Mouse (Mus musculus): ENCODE data around the gene Ndst2. TPM values are rescaled to one million over a fixed set of nuclear protein-coding genes. Genes with fewer than 3 reads are reported as not detected.
"Not testable (repeated sequence)": the region's sequence is repeated elsewhere in the genome, so short reads cannot be mapped to it uniquely, and the experiment has no call there.

Gene Ndst2
- total RNA-seq, 2 experiments from 2014 or later, result 4.9 to 7.3 TPM

GRCm38 (mm10) chr14:20743614-20744013 lies 9.3 kb upstream of the Ndst2 start:
- no peak for DNase-seq
- intact Hi-C loops (cut with DNase I), result no loop called here

- intact Hi-C loops (cut with DNase I), result no loop called here
- no peak for DNase-seq
Measured at GRCm38 (mm10) chr14:20741301-20741700, 6.9 kb upstream of the Ndst2 start.

GRCm38 (mm10) chr14:20738511-20738910 lies 4.1 kb upstream of the Ndst2 start:
- intact Hi-C loops (cut with DNase I), result no loop called here
- DNase-seq, result no peak

GRCm38 (mm10) chr14:20737306-20737705 lies 2.9 kb upstream of the Ndst2 start:
- DNase-seq, result peak in 1 of 2 experiments; percentile 31
- intact Hi-C loops (cut with DNase I), result no loop called here

GRCm38 (mm10) chr14:20735892-20736390 lies 1.6 kb upstream of the Ndst2 start:
- intact Hi-C loops (cut with DNase I), result no loop called here
- peak in 1 of 2 experiments; percentile 13 for DNase-seq

GRCm38 (mm10) chr14:20735052-20735451 lies 690 bp upstream of the Ndst2 start:
- no peak for DNase-seq
- intact Hi-C loops (cut with DNase I), result no loop called here

- no peak for DNase-seq
- intact Hi-C loops (cut with DNase I), result no loop called here
Measured at GRCm38 (mm10) chr14:20733041-20733951, 1.1 kb downstream of the Ndst2 start.

GRCm38 (mm10) chr14:20730853-20731602 lies 3.3 kb downstream of the Ndst2 start:
- DNase-seq, result no peak
- intact Hi-C loops (cut with DNase I), result no loop called here

- intact Hi-C loops (cut with DNase I), result no loop called here
- DNase-seq, result no peak
Measured at GRCm38 (mm10) chr14:20729871-20730270, 4.5 kb downstream of the Ndst2 start.

GRCm38 (mm10) chr14:20725660-20726339 lies 8.6 kb downstream of the Ndst2 start:
- DNase-seq, result no peak
- intact Hi-C loops (cut with DNase I), result no loop called here

GRCm38 (mm10) chr14:20724043-20724442 lies 10.3 kb downstream of the Ndst2 start:
- peak in 1 of 2 experiments; percentile 55 for DNase-seq
- intact Hi-C loops (cut with DNase I), result no loop called here

GRCm38 (mm10) chr14:20723006-20723405 lies 11.4 kb downstream of the Ndst2 start:
- intact Hi-C loops (cut with DNase I), result no loop called here
- no peak for DNase-seq

GRCm38 (mm10) chr14:20721371-20721770 lies 13.0 kb downstream of the Ndst2 start:
- no peak for DNase-seq
- intact Hi-C loops (cut with DNase I), result no loop called here

- intact Hi-C loops (cut with DNase I), result no loop called here
- DNase-seq, result peak in 1 of 2 experiments; percentile 11
Measured at GRCm38 (mm10) chr14:20719767-20720166, 14.6 kb downstream of the Ndst2 start.

GRCm38 (mm10) chr14:20718443-20718842 lies 15.9 kb downstream of the Ndst2 start:
- DNase-seq, result peak in 1 of 2 experiments; percentile 11
- intact Hi-C loops (cut with DNase I), result no loop called here

GRCm38 (mm10) chr14:20713832-20714231 lies 20.5 kb downstream of the Ndst2 start:
- intact Hi-C loops (cut with DNase I), result no loop called here
- DNase-seq, result peak in 1 of 2 experiments; percentile 13

GRCm38 (mm10) chr14:20708239-20708638 lies 26.1 kb downstream of the Ndst2 start:
- no peak for DNase-seq
- intact Hi-C loops (cut with DNase I), result no loop called here

GRCm38 (mm10) chr14:20707201-20708190 lies 26.9 kb downstream of the Ndst2 start, which contains the start of gene Zswim8:
TSS of gene Zswim8 (plus strand) at chr14:20707552.
- intact Hi-C loops (cut with DNase I), result no loop called here

GRCm38 (mm10) chr14:20703461-20703860 lies 30.9 kb downstream of the Ndst2 start:
- DNase-seq; intact Hi-C loops (cut with DNase I): not testable (repeated sequence)

More at GRCm38 (mm10) chr14:20707201-20708190, 26.9 kb downstream of the Ndst2 start, which contains the start of gene Zswim8:
- peak; percentile 84 to 87 for DNase-seq

Measured in gastrocnemius, postnatal 36 days (tissue).